12 mouse cellular contexts compared by ENCODE assay signal in the genomic region with DNA sequence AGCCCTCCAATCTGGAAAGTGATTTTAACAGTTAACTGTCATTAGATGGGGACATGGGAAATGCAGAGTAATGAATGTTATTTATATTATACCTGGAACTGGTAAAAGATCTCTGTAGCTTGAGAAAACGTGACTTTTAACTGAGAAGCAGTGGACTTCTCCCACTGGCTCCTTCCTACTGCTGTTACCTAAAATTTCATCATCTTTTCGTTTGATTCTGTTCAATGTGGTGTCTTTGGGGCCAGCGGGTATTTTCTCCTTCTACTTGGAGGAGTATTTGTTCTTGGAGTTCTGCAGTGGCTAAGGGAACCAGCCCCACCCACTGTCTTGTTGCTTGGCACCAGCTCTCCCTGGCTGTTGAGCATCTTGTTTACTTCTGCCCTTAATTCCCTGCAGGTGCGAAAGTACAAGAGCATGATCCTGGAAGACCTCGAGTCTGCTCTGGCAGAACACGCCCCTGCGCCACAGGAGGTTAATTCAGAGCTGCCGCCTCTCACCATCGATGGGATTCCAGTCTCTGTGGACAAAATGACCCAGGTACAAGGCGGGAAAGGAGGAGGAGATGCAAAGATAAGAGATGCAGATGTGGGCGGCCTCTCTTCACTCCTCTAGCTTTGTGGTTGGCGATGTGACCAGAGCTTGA.
"Had no signal": no experiment of that assay in that cellular context is flagged by ENCODE, and none has a peak within 500 bp of the region (broad histone marks: within the 10 kb centered on the region; RNA-seq: fewer than 3 reads in every experiment).

No protein-coding gene starts in this region.

- H3K27me3 ChIP-seq: kidney, embryonic 15.5 days; liver, embryonic 15.5 days; midbrain, embryonic 13.5 days; neural tube, embryonic 12.5 days had no signal

- H3K9me3 ChIP-seq: kidney, embryonic 15.5 days; limb, embryonic 10.5 days; liver, embryonic 15.5 days; midbrain, embryonic 13.5 days; neural tube, embryonic 12.5 days had no signal

- ATAC-seq: lung, postnatal 0 days; midbrain, embryonic 13.5 days had no signal

- DNase-seq: kidney, postnatal 14 days; lung, adult 2 months; lung, postnatal 36 days; thymus, adult 2 months; thymus, postnatal 25 days had no signal

- H3K4me1 ChIP-seq: kidney, embryonic 15.5 days; limb, embryonic 10.5 days; liver, embryonic 15.5 days; midbrain, embryonic 13.5 days; neural tube, embryonic 12.5 days had no signal

- H3K4me3 ChIP-seq: kidney, embryonic 15.5 days; limb, embryonic 10.5 days; liver, embryonic 15.5 days; midbrain, embryonic 13.5 days; neural tube, embryonic 12.5 days had no signal

- H3K9ac ChIP-seq: kidney, embryonic 15.5 days; liver, embryonic 15.5 days; midbrain, embryonic 13.5 days; neural tube, embryonic 12.5 days had no signal

- H3K27ac ChIP-seq: kidney, embryonic 15.5 days; limb, embryonic 10.5 days; liver, embryonic 15.5 days; midbrain, embryonic 13.5 days; neural tube, embryonic 12.5 days; stomach, postnatal 0 days had no signal
